Mouse (Mus musculus) ovary, postnatal 14 days (tissue): ENCODE measurements around the gene Gdf1.

Experiments used
- DNase-seq: peaks from one replicate; pipeline ENCODE4 v3.0.0; 2022; ENCODE audit warnings: low spot score

The Gdf1 gene

DNA sequence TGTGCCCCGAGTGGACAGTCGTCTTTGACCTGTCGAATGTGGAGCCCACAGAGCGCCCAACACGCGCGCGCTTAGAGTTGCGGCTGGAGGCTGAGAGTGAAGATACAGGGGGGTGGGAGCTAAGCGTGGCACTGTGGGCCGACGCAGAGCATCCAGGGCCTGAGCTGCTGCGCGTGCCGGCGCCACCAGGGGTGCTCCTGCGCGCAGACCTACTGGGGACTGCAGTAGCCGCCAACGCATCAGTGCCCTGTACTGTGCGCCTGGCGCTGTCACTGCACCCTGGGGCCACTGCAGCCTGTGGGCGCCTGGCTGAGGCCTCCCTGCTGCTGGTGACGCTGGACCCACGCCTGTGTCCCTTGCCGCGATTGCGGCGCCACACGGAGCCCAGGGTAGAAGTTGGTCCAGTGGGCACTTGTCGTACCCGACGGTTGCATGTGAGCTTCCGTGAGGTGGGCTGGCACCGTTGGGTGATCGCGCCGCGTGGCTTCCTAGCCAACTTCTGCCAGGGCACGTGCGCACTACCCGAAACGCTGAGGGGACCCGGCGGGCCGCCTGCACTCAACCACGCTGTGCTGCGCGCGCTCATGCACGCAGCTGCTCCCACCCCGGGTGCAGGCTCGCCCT, 1.2 kb downstream of the Gdf1 start:
- DNase-seq: no peak

DNA sequence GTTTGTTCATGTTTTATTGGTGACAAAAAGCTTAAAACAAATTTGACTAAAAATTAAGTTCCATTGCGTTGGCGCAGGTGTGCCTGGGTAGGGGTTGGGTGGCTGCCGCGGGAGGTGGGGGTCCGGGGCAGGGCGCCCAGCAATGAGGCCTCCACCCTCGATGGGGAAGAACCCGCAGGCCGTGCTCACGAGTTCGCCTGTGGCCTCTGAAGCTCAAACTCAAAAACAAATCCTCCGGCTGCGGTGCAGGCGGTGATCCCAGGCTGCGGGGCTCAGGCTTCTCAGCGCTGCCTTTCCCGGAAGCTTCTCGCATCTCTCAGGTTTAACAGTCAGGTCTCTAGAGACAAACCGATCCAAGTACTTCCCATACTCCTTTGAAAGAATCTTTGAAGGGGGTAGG, 1.9 kb downstream of the Gdf1 start:
- DNase-seq: no peak

- peak; percentile 64 for DNase-seq
Observed at GRCm38 (mm10) chr8:70332070-70332877, 2.7 kb downstream of the Gdf1 start.

DNA sequence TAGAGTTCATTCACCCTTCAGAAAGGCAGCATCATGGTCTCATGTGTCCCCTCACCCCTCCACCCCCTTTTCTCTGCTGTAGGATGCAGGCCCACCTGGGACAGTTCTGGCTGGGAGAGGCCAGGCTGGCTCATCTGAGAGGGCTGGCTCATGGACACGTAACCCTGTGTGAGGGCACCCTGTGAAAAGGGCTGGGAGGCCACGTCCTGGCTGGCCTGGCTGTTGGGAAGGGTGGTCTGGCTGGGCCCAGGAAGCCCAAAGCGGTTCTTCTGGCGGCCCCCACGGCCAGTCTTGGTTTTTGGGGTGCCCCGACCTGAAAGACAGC, 3.2 kb downstream of the Gdf1 start:
- no peak for DNase-seq

DNA sequence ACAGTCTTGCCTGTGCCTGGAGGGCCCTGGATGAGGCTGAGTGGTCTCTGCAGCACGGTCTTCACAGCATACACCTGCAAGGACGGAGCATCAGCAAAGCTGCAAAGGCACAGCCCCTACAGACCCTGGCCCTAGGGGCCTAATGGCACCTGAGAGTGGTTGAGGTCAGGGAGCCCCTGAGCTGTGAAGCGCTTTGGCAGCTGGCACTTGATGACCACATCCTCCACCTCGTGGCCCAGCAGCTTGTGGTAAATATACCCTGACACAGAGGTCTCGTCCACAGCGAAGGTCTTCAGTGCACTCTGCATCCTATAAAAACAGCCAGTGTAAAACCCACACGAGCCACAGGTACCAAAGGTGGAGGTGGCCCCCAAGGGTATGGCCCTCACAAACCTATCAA, 9.3 kb downstream of the Gdf1 start:
- no peak for DNase-seq

DNA sequence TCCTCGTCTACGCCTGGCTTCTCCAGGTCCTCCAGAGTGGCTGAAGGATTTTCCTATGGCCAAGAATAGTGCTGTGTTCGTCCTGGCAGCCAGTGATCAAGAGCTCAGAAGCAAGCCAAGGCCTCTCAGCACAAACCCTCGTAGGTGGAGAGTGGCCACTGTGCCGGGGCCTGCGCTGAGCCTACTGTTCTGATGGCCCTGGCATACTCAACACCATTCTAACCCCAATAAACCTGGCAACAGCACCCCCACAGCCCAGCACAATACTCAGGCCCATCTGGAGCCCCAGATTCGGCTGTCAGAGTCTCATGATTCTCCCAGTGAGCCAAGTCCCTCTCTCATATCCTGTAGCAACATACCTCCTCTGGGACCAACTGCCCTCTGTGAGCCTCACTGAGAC, 11.0 kb downstream of the Gdf1 start:
- no peak for DNase-seq

GRCm38 (mm10) chr8:70342007-70342406, 12.4 kb downstream of the Gdf1 start:
- no peak for DNase-seq

- no peak for DNase-seq
Observed at GRCm38 (mm10) chr8:70343076-70343475, 13.5 kb downstream of the Gdf1 start.

DNA sequence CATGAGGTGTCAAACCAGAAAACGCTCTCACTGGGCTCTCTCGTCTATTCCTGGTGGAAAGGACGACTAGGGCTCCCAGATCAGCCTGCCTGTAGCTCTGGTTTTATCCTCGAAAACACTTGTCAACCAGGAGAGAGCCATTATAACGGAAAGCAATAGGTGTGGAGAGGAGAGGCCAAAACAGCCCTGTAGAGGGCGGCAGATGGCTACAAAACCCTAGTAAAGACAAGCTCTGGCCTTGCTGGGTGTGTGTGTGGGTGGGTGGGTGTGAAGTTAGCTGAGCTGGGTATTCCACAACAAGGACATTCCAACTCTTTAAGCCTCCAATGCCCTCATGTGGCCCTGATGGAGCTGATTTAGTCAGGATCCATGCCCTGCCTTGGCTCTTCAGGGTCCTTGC, 14.1 kb downstream of the Gdf1 start:
- no peak for DNase-seq

GRCm38 (mm10) chr8:70344279-70344678, 14.7 kb downstream of the Gdf1 start:
- DNase-seq: no peak

GRCm38 (mm10) chr8:70347443-70347842, 17.8 kb downstream of the Gdf1 start:
- no peak for DNase-seq

DNA sequence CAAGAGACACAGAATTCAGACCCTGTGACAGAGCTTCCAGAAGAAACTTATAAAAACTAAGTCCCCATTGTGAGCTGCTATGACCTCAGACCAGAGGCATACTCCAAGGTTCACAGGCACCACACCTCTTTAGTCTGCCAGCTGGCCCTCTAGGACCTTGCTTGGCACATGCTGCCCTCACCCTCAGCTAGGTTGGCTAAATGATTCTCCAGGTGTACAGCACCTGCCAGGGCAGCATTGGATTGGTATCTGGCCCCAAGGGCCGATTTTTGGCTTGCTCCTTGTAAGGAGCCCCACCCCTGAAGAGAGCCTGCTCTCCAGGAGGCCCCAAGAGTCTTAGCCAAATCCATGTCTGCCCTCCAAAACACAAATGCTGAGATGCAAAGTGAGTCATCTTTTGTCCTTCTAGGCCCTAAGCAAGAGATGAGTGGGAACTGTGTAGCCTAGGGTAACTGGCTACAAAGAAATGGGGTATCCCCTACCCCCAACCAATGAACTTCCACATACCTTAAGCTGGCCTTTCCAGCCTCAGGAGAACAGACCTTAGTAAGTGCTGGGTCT, 18.3 kb downstream of the Gdf1 start:
- no peak for DNase-seq

DNA sequence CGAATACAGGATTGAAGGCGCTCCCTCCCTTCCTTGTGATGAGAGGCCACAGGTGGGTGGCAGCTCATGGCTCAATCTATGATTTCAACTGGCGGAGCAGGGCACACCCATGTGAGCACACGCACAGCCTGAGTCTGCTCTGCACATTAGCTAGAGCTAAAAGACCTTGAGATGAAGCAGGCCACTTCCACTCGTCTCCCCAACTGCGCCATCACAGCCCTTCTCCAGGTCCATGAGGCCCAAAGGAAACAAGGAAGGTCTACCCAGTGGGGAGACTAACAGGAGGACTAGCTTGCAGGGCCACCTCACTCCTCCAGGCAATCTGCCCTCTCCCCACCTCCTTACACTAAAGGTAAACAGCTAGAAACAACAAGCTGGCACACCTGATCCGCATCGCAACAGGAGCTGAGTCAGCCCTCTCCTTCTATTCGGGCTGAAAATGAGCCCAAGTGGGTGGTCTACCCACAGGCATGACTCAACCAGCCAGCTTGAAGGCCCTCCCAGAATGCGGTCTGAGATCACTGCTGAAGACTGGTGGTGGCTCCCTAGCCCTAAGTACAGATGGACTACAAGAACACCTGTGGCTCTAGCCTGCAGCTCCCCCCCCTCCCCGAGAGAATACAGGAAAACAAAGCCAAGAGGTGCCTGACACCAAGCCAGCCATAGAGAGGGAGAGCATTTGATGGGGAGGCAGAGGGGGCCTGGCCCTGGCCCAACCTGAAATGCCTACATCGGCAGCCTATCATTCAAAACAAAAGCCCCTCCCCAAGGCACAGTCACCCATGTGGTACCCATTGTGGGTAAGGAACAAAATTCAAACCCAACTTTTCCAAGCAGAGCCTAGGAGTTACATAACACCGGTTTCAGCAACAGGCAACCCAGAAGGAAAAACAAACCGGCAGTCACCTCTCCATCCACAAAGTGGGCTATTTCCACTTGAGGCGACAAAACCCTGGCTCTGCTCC, 21.7 kb downstream of the Gdf1 start:
- DNase-seq: no peak

- DNase-seq: no peak
Observed at GRCm38 (mm10) chr8:70352000-70352384, 22.4 kb downstream of the Gdf1 start.

DNA sequence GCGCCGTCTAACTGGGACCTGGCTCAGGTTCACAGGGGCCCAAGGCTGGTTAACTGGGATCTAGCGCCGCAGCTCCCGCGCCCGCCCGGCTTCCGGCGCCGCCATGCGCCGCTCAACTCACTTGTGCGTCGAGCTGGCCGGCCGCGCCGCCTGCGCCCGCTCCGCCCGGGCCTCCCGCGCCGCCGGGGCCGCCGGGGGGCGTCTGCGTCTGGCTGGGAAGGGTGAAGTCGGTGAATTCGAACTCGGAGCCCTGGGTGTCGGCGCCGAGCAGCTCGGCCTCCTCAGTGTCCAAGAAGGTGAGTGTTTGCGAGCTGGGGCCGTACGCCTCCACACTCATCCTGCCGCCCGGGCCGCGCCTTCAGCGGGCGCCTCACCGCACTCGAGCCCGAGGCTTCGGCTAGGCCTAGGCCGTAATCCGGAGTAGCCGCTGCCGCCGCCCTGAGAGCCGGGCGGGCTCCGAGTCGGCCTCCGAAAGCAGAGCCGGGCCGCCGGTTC, 23.1 kb downstream of the Gdf1 start:
- DNase-seq: no peak

DNA sequence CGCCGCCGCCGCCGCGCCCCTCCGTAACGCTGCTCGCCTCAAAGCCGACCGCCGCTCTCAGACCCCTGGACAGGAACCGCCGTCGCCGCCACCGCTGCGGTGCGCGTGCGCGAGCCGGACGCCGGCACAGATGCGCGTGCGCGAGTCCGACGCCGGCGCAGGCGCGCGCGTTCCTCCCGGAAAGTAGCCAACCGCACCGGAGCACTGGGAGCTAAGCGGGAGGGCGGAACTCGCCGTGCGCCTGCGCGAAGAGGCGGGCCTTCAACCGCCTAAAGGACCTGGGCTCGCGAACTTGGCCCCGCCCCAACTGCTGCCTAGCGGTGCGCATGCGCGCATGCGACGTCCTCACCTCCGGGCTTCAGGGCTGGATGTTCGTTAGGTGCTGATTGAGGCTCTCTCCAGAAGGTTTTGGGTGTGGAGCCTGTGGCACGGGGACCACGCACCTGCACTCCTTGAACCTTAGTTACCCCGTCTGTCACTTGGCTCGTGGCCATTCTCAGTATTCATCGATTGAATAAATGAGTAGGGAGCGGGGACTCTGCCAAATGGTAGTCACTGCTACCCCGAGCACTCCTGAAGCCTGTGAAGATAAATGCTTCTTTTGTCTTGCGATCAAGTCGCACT, 23.7 kb downstream of the Gdf1 start, which contains the start of gene Upf1:
TSS of gene Upf1 (minus strand) at position 85 of the 624 bp plus-strand sequence.
- peak; percentile 99 for DNase-seq

DNA sequence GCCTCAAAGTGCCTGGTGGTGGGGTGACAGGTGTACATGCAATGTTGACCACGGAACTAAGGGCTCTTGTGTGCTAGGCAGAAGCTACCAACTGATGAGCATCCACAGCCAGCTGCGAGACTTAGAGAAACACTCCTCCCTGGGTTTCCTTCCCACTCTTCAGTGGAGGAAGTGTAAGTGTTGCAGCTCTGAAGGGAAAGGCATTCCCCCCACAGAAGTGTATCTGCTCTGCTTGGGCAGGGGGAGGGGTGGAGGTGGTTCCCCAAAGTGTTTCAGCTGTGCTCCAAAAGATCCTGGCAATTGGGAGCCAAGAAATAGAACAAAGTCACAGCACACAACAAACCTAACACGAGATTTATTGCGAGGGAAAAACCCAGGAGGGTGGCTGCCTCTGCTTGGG, 24.4 kb downstream of the Gdf1 start:
- DNase-seq: no peak

- no peak for DNase-seq
Observed at GRCm38 (mm10) chr8:70356111-70356510, 26.5 kb downstream of the Gdf1 start.

GRCm38 (mm10) chr8:70359411-70359810, 29.8 kb downstream of the Gdf1 start:
- peak; percentile 34 for DNase-seq

DNA sequence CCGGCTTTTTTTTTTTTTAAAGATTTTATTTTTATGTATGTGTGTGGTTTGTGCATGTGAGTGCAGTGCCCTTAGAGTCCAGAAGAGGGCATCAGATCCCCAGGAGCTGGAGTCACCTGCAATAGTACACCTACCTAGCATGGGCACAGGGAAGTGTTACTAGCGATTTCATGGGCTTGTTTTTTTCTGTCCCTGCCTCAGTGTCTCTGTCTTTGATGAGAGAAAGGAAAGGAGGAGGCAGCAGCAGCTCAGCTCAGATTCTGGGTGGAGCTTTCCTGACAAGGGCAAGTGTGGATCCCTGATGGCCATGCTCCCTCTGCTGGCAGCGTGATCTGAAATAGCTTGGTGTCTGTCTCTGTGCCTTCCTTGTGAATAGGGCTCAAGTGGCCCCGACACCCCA, 31.2 kb downstream of the Gdf1 start:
- no peak for DNase-seq

DNA sequence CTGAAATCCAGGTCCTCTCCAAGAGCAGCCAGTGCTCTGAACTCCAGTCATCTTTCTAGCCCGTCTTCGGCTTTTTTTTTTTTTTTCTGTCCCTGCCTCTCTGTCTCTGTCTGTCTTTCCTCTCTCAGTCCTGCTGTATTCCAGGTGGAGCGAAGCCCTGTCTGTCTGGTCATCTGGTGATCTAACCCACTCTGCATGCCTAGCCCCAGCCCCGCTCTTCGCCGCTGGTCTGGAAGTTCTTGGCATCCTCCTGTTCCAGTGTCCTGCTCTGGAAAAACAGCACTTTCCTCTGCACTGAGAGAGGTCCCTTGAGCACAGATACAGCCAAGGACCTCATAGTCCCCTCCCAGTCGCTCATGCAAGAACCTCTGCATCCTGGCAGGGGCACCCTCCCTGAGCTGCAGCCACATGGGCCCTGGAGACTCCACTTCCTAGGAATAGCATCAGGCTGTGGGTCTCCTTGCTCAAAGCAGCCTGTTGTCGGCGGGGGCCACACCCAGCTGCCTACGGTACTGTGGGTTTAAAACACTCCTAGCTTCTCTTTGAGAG, 31.9 kb downstream of the Gdf1 start:
- no peak for DNase-seq
